Mouse (Mus musculus) spleen, postnatal 36 days (tissue): ENCODE results near the gene Slc43a3.
A peak's percentile ranks its signal among the peaks of the same experiment; 100 is the strongest.
"Not testable (repeated sequence)": the region's sequence is repeated elsewhere in the genome, so short reads cannot be mapped to it uniquely, and the experiment has no call there.

Source experiments
- DNase-seq, 2 experiments: peaks; one replicate each; pipeline ENCODE4 v3.0.0; 2022; ENCODE audit warnings: low spot score in 2 of 2, mixed read lengths in 1 of 2

The Slc43a3 gene

DNA sequence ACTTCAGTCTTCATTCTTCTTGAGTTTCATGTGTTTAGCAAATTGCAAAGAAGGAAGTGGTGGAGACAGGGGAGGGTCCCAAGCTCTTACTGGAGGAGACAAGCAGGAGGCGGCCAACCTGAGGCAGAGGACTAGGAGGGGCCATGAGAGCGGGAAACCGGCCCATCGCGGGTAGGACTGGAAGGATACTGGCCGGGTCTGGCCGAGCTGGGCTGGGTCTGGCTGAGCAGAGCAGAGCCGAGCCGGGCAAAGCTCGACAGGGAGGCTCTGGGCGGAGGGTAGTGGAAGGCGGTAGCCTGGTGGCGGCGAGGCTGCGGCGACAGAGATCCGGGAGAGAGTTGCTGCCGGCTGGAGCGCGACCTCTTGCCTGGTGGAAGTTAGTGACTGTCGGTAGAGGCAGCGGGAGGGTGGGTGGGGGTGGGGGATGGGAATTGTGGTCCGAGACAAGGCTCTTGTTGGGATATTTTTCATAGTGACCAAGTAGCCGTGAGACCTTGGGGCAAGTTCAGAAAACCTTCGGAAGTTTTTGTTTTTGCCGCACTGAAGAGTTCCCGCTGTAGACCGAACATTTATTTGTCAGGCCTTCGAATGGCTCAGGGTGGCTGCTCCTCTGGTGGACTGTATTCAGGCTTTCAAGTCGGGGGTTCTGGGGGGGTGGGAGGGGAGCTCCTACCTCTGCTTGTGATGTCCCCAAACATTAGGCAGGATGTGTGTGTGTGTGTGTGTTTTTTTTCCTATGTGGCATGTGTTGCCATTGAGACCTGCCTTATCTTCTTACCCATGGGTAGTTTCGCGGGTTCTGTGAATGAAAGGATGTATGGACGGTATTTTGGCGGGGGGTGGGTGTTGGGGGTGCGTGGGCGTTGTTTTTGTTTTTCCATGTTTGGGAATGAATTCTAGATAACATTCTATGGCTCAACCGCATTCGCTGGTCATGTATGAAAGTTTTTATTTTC is at the start of gene Slc43a3:
Slc43a3 (plus strand) TSS at position 106 of the 956 bp plus-strand sequence.
- peak; percentile 72 to 77 for DNase-seq

DNA sequence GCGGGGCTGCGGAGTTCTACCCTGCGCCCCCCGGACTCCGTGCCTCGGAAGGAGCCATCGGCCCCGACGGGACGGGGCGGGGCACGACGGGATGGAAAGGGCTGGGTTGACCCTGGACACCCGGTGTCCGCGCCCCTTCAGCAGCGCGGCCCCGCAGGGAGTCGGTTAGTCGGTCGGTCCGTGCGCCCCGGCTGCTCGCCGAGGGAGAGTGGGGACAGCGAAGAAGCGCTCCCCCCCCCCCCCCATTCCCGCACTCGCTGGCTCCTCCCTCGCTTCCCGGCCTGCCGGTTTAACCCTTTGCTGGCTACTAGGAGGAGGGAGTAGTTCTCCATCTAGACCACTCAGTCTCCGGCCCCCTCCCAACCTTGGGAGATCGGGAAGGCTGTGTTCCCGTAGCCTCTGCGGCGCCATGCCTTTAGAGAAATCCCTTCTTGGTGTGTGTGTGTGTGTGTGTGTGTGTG is 49.5 kb upstream of the Slc43a3 start:
- no peak for DNase-seq

DNA sequence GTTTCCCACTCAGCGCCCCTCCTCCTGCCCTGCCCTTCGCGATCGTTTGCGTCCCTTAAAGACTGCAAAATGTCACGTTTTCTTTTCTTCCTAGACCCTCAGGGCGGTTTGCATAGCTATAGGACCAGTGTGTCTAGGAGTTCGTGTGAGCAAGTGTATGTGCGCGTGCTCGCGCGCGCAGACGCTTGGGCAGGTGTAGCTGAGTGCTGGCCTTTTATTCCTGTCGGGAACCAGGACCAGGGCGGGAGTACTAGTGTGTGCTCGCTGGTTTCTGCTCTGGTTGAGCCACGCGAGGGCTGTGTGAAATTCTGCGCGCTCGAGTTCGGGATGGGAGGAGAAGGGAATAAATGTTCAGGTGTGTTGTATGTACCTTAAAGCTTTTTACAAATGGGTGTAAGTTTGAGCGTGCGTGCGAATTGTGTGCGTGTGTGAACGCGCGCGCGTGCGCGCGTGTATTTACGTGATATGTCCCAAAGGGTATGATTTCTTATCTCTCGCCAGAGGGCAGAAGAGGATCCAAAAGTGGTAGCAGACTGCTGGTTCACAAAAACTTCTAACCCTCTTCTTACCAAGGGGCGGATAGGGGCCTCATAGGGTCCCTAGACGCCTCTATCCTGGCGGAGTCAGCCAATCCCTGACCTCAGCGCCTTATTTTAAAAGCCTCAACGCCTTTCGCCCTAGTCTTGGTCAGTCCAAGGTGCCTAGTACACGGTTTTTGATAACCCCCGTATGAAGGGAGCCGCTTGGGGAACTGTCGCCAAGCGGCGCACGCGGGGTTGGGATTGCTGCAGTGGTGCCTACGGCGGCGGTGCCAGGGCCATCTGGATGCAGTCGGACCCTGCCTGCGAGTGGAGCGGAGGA is 48.7 kb upstream of the Slc43a3 start:
- peak in 1 of 2 experiments; percentile 45 for DNase-seq

DNA sequence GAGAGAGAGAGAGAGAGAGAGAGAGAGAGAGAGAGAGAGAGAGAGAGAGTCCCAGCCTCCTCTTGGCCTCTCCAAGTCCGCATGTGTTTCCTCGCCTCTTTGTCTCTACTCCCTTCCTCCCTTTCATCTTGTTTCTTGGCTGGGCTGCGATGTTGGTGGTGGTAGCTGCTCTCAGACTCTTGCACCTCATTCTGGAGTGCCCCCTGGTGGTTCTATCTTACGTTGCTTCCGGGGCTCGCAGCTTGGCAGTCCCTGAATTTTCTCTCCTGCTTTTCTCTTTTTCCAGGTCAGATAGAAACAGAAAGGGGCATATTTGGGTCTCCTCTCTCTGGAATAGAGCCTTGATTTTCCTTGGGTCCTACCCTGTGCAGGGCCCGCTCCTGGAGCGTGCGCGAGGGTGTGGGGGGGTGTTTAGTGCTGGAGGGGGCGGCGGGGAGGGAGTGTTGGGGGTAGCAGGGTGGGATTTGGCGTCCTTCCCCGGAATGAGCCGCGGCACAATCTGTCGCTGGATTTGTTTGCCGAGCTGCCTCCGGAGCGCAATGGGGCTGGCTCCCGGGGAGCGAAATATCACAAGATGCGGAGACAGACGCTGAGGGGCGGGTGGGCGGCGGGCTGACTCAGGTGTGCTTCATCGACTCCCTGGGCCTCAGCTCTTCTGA is 47.6 kb upstream of the Slc43a3 start:
- peak; percentile 64 to 68 for DNase-seq

DNA sequence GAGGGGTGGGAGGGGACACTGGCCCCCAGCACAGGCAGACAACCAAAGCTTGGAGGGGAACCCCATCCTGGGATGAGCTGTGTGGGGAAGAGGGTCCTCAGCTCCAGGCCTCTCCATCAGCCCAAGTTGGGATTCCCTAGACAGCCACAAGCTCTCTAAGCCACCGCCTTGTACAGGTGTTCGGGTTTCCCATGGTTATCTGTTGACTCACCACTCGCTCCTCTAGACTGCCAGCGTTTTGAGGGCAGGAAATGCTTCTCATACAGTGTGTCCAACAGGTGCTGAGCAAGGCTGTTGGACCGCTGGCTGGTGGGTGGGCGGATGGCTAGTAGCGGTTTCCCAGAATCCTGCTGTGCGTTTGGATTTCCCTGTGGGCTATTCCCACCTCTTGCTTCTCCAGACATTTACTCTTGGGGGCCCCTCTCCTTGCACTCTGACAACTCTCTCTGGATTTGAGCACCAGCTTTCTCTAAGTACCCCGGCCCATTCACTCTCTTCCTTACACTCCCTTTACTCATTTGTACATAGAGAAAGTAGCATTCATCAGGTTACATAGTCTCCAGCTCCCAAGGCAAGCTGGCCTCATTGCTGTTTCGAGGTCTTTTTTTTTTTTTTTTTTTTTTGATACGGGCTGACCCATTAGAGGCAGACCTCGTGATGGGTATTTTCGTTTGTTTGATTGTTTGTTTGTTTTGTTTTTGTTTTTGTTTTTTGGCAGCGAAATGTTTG is 46.9 kb upstream of the Slc43a3 start:
- DNase-seq, result no peak

DNA sequence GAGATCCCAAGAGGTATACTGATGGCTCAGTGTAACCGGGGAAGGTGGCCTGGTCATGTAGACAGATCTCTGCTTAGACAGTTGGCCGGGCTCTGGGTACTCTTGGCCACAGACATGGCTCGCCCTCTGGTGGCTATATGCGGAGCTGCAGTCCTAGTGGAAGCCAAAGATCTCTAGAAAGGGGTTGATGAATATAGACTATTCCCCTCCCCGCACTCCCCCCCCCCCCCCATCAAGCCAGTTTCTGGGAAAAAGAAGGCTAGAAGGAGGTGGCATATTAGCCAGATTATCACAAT is 46.4 kb upstream of the Slc43a3 start:
- peak; percentile 63 to 71 for DNase-seq

DNA sequence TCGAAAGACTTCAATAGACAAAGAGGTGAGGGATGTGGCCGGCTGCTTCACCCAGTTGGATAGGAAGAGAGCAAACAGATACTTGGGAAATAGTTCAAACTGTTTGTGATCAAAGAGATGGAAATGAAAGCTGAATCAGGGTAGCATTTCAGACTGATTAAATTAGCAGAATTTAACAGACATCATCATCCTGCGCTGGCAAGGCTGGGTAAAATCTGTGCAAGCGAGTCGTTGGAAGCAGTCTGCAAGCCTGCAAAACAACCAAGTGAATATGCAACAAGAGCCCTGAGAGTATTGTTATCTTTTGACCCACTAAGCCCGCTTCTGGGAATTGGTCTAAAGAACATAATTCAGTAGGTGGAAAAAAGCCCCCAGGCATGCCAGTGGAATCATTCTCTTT is 43.0 kb upstream of the Slc43a3 start:
- no peak for DNase-seq

DNA sequence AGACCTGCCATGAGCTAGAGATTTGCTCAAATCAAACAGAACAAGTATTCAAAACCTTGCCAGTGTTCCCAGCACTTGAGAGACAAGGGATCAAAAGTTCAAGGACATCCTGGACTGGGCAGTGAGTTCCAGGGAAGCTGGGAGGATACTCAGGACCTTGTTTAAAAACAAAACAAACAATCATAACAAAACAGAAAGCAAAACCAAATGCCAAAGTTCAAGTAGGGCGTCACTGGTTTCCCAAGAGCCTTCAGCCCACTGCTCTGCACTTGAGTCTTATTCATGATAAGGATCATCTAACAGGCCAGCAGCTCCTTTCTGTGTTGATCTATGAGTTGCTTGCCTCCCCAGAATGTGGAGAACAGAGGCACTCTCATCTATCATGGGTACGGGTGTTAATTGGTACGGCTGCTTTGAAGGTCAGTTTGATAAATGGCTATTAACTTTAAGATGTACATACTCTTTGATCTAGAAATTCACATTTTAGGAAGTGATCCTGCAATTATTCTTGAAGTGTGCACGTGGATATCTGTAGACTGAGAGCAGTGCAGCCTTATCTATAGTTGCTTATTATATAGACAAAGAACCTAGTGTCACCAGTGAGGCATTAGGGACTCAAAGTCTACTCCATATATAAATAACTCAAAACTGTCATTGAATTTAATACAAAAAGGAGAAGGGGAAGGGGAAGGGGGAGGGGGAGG is 40.7 kb upstream of the Slc43a3 start:
- DNase-seq, result no peak

DNA sequence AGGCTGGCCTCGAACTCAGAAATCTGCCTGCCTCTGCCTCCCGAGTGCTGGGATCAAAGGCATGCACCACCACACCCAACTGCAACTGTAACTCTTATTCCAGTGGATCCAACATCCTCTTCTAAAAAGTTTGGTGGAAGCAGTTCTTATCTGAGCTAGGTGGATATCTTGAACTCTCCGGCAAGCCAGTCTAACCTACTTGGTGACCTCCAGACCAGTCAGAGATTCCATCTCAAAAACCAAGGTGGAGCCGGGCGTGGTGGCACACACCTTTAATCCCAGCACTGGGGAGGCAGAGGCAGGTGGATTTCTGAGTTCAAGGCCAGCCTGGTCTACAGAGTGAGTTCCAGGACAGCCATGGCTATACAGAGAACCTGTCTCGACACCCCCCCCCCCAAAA is 39.7 kb upstream of the Slc43a3 start:
- DNase-seq, result not testable (repeated sequence)

DNA sequence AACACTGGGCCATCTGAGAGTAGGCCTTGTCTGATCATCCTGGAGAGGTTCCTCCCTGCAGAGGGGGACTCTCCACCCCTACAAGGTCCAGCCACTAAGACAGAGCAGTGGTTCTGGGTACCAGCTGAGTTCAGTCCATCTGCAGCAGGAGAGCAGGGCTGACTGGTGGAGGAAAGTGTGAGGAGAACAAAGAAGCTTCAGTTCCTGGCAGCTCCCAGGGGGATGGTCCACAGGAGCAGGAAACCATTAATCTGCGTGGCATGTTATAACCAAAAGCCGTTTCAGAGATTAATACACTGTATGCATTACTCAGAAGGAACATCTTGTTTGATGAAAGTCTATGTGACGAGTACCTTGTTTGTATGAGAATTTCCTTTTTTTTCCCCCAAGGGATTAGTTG is 23.7 kb upstream of the Slc43a3 start:
- DNase-seq, result no peak

DNA sequence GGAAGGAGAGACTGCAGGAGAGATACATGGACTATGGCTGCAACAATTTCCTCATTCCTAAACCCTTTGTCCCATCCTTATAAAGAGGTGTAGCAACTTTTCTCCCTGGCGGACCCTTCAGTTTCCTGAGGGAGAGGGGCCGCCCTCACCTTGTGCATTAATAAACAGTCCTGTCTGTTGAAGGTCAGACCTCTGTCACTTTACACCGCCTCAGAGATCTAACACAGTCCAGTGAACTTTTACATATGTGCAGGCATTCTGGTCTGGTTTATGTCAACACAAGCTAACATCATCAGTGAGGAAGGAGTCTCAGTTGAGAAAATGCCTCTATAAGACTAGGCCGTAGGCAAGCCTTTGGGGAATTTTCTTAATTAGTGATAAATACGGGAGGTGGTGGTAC is 22.5 kb upstream of the Slc43a3 start:
- DNase-seq, result no peak

DNA sequence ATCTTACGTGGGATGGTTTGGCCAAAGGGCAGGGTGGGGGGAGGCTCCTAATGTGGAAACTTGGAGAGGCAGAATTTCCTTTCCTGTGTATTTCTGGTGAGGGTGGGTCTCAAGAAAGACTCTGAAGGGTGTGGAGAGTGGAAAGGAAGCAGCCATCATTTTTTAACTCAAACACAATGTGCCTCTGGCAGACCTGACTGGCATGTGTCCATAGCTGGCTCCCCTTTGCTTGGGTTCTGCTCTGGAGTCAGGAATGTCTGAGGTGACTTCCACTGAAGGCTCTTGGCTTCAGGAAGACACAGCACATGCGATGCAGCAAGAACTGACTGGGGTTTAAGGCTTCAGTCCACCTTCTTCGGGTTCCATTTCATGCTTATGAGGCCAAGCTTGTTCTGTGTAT is 21.0 kb upstream of the Slc43a3 start:
- no peak for DNase-seq

DNA sequence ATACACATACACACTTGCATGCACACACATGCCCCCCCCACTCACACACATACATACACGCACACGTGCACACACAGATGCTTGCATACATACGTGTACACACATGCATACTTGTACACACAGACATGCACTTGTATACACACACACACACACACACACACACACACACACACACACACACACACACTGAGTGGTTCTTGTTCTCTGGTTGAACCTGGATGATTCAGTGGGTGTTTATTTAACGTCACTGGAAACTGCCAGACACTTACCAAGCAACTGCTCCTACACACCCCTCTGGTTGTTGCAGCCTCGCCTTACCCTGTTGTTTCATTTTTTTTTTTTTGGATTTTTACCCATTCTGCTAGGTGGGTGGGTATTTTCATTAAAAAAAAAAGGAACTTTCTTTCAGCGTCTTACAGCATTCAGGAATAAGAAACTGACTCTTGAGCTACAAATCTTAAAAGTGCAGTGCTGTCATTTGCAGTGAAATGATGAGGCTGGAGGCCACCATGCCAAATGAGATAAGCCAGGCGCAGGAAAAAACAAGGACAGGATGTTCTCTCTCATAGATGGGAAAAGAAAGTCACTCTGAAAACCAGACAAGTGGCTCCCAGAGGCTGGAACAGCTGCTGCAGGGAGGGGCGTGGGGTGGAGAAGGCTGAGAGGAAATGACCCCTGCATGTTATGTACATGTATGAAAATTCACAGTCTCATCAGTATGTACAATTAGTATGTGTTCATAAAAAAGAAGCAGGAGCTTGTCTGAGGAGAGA is 19.6 kb upstream of the Slc43a3 start:
- DNase-seq, result no peak

DNA sequence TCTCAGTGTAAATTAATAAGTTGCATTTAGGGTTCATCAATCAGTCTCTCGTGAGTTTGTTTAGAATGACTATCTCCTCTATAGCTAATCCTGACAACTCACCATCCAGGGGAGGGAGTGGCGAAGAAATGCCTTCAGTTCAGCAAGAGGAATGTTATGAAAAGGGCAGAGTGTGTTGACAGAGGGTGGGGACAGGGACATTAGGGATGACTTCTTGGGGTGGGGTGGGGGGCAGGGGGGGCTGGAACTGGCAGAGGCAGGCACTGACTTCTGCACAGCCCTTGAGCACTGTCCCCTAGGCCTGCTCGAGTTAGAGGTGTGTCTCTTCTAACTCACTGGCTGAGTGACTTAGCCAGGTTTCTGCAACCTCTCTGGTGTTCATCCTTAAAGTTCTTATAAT is 18.2 kb upstream of the Slc43a3 start:
- no peak for DNase-seq

DNA sequence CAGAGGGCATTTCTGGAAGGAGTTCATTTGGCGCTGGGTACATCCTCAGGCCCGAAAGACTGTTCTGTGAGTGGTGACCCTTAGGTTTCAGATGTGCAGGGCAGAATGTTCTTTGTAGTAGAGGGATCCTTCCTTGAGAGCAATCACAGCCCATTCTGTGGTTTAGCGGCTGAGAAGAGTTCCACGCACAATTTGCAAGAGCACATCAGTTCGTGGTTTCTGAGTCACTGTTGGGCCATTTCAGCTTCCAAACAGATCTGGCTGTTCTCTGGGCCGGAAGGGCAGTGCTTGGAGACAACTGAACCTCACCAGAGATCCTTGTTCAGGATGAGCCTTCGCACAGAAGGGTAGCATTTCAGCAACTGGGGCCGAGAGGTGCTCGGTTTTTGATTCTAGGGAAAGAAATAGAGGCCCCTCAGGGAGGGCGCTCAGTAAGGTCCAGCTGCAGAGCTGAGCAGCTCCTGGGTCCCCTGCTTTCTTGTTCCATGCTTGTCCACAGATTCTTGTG is 16.7 kb upstream of the Slc43a3 start:
- no peak for DNase-seq

DNA sequence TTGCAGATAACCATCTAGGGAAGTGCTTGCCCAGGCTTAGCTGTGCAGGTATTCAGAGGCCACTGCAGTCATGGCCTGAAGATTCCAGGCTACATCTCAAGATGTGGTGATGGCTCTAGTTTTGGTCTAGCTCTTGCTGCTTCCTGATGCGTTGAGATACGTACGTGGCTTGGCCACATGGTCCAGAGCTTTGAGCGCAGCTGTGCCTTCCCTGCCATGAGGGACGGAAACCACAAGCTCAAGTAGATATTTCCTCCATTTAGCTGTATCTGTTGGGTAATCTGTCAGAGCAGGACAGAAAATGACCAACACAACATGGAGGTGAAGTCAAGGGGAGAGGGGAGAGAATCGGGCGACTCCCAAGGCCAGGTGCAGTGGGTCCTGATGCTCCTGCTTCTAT is 6.2 kb upstream of the Slc43a3 start:
- DNase-seq, result peak; percentile 14 to 25

DNA sequence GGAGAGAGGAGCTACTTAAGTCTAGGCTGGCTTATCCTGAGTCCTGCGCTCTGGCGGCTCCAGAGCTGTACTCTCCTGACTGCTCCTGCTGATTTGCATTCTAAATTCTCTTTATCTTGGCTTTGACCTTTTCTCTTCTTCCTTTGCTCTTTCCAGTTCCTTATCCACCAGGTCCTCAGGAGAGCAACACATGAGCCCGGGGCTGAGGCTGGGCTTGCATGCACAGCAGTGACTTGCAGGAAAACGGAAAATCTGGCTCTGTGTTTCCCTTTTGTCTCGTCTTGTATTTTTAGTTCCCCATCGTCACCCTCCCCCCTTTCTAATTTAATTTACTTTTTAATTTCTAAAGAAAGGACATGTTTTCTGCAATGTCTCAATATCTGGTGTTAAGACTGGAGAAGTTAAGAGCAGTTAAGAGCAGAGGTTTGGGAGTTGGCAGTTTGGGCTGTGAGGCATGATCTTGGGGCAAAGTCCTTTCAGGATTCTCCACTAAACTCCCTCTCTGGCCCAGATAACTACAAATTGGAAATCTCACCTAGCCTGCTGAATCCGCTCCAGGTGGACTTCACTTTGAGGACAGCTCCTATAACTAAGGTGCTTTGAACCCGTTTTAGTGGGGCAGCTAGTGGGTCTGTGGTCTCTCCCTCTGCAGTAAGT is 2.3 kb upstream of the Slc43a3 start:
- no peak for DNase-seq

DNA sequence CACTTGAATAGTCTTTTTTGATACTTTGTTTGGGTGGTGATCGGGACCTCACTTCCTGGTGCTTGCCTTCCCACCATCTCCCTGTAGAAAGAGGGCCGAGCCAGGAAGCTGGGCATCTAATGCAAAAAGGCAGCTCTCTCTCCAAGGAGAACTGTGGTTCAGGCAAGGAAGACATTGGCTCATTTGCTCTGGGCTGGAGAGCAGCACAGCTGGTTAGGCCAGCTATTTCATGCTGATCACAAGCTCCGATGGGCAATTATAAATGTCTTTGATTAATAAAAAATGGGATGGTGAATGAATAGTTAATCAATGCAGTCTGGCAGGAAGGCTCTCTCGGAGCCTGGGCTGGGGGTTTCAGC is 1.8 kb upstream of the Slc43a3 start:
- DNase-seq, result no peak

DNA sequence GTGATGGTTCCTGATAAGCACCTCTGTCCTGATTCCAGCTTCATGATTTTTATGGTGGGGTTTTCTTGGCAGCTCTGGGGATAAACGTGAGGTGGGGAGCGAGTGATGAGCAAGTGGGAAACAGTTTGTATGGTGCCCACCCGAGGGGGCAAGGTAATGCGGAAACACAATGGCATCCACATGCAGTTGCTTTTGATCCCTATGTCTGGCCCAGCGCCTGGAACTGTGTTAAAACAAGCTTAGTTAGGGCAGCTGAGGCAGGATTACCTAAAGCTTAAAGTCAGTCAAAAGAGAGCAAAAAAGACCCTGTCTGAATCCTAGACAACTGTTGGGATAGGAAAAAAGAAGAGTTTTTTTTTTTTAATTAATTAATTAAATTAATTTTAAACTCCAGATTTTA is 1.3 kb upstream of the Slc43a3 start:
- DNase-seq, result no peak
